Mouse (Mus musculus): ENCODE results near the gene Diaph3. TPM values are rescaled to one million over a fixed set of nuclear protein-coding genes. Genes with fewer than 3 reads are reported as not detected.

Diaph3 gene
- polyA plus RNA-seq, 1 experiment from 2014 or later, result 19.8 TPM

DNA sequence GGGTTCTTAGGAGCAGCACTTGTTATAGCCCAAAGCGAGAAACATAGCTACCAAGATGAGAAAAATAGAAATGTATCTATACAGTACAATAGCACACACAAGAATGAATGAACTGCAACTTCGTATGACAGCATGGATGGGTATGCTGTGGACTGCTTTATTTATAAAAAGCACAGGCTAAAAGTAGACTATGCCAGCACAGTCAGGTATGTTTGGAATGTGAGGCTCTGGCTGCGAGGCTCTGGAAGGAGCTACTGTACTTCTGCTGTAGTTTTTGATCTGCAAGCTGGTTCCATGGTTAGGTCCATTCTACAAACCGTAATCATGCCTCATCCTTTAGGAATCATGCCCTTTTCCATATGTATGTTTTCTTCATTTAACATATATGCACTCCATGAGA, 383.9 kb downstream of the Diaph3 start:
- H3K27ac ChIP-seq, result no peak overlapping the region
- 82% methylated on average over 4 of the region's 4 CpGs for WGBS (ENCODE audit: insufficient replicate concordance)
- ATAC-seq, result no peak

DNA sequence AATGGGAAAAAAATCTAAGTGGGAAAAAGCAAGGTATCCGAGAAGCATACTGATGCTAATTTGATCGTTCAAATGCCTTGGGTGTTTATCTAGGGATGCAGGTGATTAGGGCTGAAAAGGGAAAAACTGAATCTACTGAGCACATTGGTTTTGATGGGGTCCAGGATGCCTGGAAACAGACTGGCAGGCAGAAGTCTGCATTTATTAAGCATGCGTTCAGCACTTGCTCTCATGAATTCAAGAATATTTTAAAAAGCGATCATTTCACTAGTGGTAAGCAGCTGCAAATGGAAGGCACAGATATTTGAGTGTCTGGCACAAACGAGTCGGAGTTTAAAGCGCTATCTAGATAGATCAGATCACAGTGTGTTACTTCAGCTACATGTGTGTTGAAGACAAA, 390.7 kb downstream of the Diaph3 start:
- no peaks in the 10 kb centered on the region for H3K9me3 ChIP-seq (replicated peaks)
- 0 out of 2 replicates have a peak, but pooled peaks cover 10% of the 10 kb centered on the region for H3K36me3 ChIP-seq
- H3K4me3 ChIP-seq, result no peak overlapping the region
- ATAC-seq, result no peak
- H3K27ac ChIP-seq, result no peak overlapping the region
- no peak overlapping the region for H3K9ac ChIP-seq
- no peaks in the 10 kb centered on the region for H3K4me1 ChIP-seq
- H3K27me3 ChIP-seq (replicated peaks), result no peaks in the 10 kb centered on the region
- 82% methylated on average over 7 of the region's 7 CpGs for WGBS (ENCODE audit: insufficient replicate concordance)
- H3K4me2 ChIP-seq, result no peak overlapping the region

More for the DNA sequence above, 383.9 kb downstream of the Diaph3 start:
- Histone ChIP-seq H3K9ac (no peak overlapping the region), H3K9me3 (replicated peaks) (no peaks in the 10 kb centered on the region), H3K27me3 (replicated peaks) (no peaks in the 10 kb centered on the region), H3K36me3 (no peaks in the 10 kb centered on the region), H3K4me2 (no peak overlapping the region), H3K4me3 (no peak overlapping the region), H3K4me1 (no peaks in the 10 kb centered on the region)

DNA sequence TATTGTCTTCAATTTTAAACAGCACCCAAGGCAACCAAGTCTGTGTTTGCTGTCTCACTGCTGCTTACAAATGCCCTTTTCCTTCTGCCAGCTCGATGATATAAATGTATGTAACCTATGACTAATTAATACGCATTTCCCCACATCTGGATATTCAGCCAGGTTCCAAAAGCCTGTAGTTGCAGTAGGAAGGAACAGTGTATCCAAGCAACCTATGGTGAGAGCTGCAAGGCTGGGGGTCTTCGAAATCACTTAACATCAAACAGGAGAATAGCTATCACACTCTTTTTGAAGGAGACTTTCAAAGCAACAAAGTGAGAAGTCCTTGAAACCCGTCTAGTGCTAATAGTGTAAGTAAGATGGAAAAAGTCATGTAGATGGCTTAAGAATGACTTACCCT, 391.6 kb downstream of the Diaph3 start:
- Histone ChIP-seq H3K27me3 (replicated peaks) (no peaks in the 10 kb centered on the region), H3K27ac (no peak overlapping the region), H3K9me3 (replicated peaks) (no peaks in the 10 kb centered on the region), H3K9ac (no peak overlapping the region), H3K36me3 (0 out of 2 replicates have a peak, but pooled peaks cover 10% of the 10 kb centered on the region), H3K4me1 (no peaks in the 10 kb centered on the region), H3K4me2 (no peak overlapping the region), H3K4me3 (no peak overlapping the region)
- WGBS (ENCODE audit: insufficient replicate concordance), result 81% methylated on average over 4 of the region's 4 CpGs
- ATAC-seq, result no peak

DNA sequence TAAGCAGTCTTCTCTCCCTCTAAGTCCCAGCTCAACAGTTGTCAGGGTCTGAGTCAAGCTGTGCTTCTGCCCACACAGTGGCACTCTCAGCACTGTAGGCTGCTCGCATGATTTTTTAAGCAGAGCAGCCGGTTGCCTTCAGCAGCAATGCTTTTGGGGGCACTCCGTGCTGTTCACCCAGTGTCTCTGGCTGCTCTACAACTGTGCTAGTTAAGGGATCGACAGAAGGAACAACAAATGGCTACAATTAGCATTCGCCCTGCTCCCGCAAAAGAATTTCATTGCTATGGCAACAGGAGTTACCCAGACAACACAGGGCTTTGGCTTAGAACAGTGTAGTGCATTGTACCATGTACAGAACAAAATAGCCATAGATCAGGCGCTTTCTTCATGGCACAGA, 392.2 kb downstream of the Diaph3 start:
- 0 out of 2 replicates have a peak, but pooled peaks cover 10% of the 10 kb centered on the region for H3K36me3 ChIP-seq
- no peak overlapping the region for H3K9ac ChIP-seq
- H3K4me2 ChIP-seq, result no peak overlapping the region
- H3K4me1 ChIP-seq, result peaks cover 3% of the 10 kb centered on the region; the same call in 1 of the 2 replicates
- no peaks in the 10 kb centered on the region for H3K9me3 ChIP-seq (replicated peaks)
- ATAC-seq, result no peak
- no peaks in the 10 kb centered on the region for H3K27me3 ChIP-seq (replicated peaks)
- no peak overlapping the region for H3K27ac ChIP-seq
- H3K4me3 ChIP-seq, result no peak overlapping the region
- 74% methylated on average over 7 of the region's 7 CpGs for WGBS (ENCODE audit: insufficient replicate concordance)

DNA sequence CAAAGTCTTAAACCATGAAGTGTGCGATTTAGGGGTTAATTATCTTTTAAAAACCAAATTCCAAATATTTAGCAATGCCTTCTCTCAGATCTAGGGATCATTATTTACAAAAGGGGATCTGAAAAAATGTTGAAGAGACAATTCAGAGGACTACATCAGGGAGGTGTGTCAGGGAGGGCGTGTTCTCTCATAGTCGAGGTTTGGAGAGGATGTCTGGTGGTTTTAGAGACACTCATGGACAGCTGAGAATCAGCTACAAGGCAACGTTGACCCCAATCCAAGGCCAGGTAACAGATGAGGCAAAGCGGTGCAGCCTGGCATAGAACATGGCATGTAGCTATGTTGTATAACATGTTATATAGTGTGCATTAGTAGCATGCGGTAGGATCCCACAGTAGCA, 396.5 kb downstream of the Diaph3 start:
- Histone ChIP-seq H3K4me2 (no peak overlapping the region), H3K27me3 (replicated peaks) (no peaks in the 10 kb centered on the region), H3K36me3 (0 out of 2 replicates have a peak, but pooled peaks cover 10% of the 10 kb centered on the region), H3K9ac (no peak overlapping the region), H3K4me1 (peaks cover 26% of the 10 kb centered on the region), H3K4me3 (no peak overlapping the region), H3K27ac (no peak overlapping the region), H3K9me3 (replicated peaks) (no peaks in the 10 kb centered on the region)
- WGBS (ENCODE audit: insufficient replicate concordance), result 74% methylated on average over 6 of the region's 6 CpGs
- ATAC-seq, result no peak

DNA sequence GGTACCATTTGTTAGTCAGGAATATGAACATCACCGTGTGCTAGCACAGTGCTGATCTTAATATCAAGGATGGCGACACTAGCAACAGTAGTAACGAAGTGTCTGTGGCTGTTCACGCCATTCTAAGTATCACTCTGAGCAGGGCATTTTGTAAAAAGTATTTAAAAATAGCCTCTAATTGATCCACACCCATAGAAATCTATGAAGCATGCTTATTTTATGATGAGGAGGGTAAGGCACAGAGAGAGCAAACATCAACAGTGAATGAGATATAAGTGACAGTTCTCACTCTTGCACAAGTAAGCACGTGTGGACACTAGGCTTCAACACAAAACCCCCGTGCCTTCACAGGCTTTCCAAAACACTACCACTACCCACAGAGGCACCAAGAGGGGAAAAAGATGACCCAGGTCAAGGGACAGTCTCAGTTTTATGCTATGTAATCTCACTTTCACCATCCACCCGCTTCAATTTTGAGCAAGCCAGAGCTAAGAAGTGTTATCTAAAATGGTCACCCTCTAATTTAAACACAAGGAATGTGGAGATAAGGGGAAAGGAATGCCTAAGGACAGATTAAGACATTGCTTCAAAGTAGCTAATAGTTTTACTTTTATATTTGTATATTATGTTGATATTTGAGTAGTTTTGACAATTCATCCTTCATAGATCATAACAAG, 399.0 kb downstream of the Diaph3 start:
- peak; percentile 95 for ATAC-seq
- Histone ChIP-seq H3K36me3 (0 out of 2 replicates have a peak, but pooled peaks cover 5% of the 10 kb centered on the region), H3K4me2 (peak overlapping the region; percentile 41), H3K27me3 (replicated peaks) (no peaks in the 10 kb centered on the region), H3K27ac (peak overlapping the region; percentile 81), H3K9me3 (replicated peaks) (no peaks in the 10 kb centered on the region), H3K4me3 (no peak overlapping the region), H3K9ac (peak overlapping the region; percentile 14; the same call in 1 of the 2 replicates), H3K4me1 (peaks cover 26% of the 10 kb centered on the region)
- 59% methylated on average over 7 of the region's 7 CpGs for WGBS (ENCODE audit: insufficient replicate concordance)

DNA sequence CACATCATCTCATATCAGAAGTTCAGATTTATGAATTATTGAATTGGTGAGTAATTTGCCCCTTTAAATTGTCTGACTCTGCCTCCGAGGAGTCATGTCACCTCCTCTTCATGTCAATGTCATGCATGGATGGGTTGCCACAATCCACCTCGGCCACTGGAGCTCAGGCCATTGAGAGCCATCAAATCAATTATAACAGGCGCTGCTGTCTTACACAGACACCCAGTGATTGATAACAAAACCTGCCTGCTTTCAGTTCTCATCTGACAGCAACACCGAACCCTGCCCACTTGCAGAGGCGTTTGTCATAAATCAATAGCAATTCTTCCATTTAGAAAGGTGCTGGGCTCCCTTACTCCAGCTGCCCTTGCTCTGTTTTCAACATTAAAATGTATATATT, 402.1 kb downstream of the Diaph3 start:
- Histone ChIP-seq H3K27me3 (replicated peaks) (no peaks in the 10 kb centered on the region), H3K4me1 (peaks cover 24% of the 10 kb centered on the region), H3K27ac (no peak overlapping the region), H3K36me3 (no peaks in the 10 kb centered on the region), H3K9me3 (replicated peaks) (no peaks in the 10 kb centered on the region), H3K4me2 (no peak overlapping the region), H3K9ac (no peak overlapping the region), H3K4me3 (no peak overlapping the region)
- 68% methylated on average over 5 of the region's 5 CpGs for WGBS (ENCODE audit: insufficient replicate concordance)
- ATAC-seq, result no peak

DNA sequence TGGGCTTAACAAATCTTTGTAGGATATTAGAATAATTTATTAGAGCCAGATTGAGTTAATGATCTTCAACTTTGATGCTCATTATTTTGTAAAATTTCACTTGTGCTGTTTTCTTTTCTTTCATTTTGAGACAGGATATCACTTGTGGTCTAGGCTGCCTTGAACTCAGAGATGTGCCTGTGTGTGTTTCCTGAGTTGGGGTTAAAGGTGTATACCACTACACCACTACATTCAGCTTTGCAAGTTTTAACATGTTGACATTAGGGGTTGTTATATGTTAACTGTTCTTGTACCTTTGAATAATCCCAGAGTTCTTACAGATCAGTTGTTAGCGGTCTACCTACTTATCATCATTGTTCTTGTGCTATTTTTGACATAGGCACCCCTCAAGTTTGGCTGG, 404.4 kb downstream of the Diaph3 start:
- ATAC-seq, result no peak
- H3K27me3 ChIP-seq (replicated peaks), result no peaks in the 10 kb centered on the region
- H3K9me3 ChIP-seq (replicated peaks), result no peaks in the 10 kb centered on the region
- H3K36me3 ChIP-seq, result no peaks in the 10 kb centered on the region
- no peak overlapping the region for H3K9ac ChIP-seq
- 90% methylated on average over 1 of the region's 1 CpGs for WGBS (ENCODE audit: insufficient replicate concordance)
- peaks cover 6% of the 10 kb centered on the region for H3K4me1 ChIP-seq
- H3K4me3 ChIP-seq, result no peak overlapping the region
- no peak overlapping the region for H3K4me2 ChIP-seq
- no peak overlapping the region for H3K27ac ChIP-seq

DNA sequence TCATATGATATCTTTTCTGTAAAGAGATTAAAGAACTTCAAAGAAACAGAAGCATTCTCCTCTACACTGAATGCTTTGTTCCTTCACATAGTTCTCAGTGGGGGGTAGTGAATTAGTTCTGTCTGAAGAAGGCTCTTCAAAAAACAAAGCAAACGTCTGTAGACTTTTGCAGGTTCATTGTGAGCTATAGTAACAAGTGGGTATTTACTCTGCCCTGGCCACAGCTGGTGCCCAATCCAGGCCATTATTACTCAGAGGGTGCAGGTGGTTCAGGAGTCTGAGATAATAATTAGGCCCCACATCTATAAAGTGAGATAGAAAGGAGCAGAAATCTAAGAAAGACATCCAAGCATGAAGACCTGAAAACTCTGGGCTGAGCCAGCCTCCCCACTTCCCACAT, 409.7 kb downstream of the Diaph3 start:
- H3K4me1 ChIP-seq, result 0 out of 2 replicates have a peak, but pooled peaks cover 4% of the 10 kb centered on the region
- H3K27me3 ChIP-seq (replicated peaks), result no peaks in the 10 kb centered on the region
- 34% methylated on average over 1 of the region's 1 CpGs for WGBS (ENCODE audit: insufficient replicate concordance)

DNA sequence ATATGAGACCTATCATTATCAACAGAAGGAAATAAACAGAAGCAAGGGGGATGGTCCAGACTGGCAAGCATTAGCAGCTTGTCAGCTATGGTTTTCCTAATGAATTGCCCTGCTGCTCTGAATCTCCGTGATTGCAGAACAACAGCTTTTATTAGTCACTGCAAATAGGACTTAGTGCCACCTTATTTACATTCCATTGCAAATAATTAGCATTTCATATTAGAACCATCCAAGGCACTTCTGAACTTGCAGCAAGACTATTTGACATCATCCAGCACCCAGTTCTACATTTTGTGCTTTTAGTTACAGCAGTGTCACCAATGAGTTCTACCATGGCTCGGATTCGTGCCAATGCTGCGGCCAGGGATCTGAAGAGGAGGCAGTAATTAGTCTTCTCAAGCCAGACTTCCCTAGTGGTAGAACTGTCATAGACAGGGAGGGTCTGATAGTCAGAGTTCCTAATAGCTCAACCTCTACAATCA, 411.4 kb downstream of the Diaph3 start:
- H3K9ac ChIP-seq, result no peak overlapping the region
- no peak for ATAC-seq
- 0 out of 2 replicates have a peak, but pooled peaks cover 4% of the 10 kb centered on the region for H3K4me1 ChIP-seq
- no peak overlapping the region for H3K4me2 ChIP-seq
- 78% methylated on average over 4 of the region's 4 CpGs for WGBS (ENCODE audit: insufficient replicate concordance)
- no peaks in the 10 kb centered on the region for H3K27me3 ChIP-seq (replicated peaks)
- no peak overlapping the region for H3K4me3 ChIP-seq
- no peaks in the 10 kb centered on the region for H3K9me3 ChIP-seq (replicated peaks)
- no peak overlapping the region for H3K27ac ChIP-seq
- H3K36me3 ChIP-seq, result no peaks in the 10 kb centered on the region

More for the DNA sequence above, 409.7 kb downstream of the Diaph3 start:
- no peaks in the 10 kb centered on the region for H3K9me3 ChIP-seq (replicated peaks)
- no peak overlapping the region for H3K4me3 ChIP-seq
- no peak for ATAC-seq
- no peak overlapping the region for H3K27ac ChIP-seq
- H3K9ac ChIP-seq, result no peak overlapping the region
- H3K36me3 ChIP-seq, result no peaks in the 10 kb centered on the region
- H3K4me2 ChIP-seq, result no peak overlapping the region

DNA sequence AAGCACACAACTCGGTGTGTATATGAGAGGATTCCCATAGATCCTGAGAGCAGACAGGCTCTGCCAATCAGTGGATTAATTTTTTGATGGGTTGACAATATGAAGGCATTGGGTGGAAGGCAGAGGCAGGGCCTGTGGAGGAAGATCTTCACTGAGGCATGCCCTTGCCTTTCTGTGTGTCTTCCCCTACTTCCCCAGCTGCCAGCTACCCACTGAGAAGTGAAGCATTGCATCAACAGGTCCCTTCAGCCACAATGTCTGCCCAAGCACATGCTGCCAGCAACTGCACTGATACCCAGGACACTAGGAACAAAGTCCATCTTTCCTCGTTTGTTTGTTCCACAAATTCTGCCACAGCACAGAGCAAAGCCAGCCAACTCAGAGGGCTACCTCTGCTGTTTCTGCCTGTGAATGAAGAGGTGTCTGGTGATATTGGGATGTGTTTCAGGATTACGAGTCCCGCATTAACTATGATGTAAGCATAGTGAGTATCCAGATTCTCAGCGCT, 413.4 kb downstream of the Diaph3 start:
- no peak for ATAC-seq
- H3K4me2 ChIP-seq, result no peak overlapping the region
- H3K9ac ChIP-seq, result no peak overlapping the region
- H3K4me1 ChIP-seq, result peaks cover 18% of the 10 kb centered on the region
- no peak overlapping the region for H3K4me3 ChIP-seq
- no peaks in the 10 kb centered on the region for H3K9me3 ChIP-seq (replicated peaks)
- H3K27ac ChIP-seq, result no peak overlapping the region
- H3K36me3 ChIP-seq, result no peaks in the 10 kb centered on the region
- no peaks in the 10 kb centered on the region for H3K27me3 ChIP-seq (replicated peaks)
- 82% methylated on average over 5 of the region's 5 CpGs for WGBS (ENCODE audit: insufficient replicate concordance)

DNA sequence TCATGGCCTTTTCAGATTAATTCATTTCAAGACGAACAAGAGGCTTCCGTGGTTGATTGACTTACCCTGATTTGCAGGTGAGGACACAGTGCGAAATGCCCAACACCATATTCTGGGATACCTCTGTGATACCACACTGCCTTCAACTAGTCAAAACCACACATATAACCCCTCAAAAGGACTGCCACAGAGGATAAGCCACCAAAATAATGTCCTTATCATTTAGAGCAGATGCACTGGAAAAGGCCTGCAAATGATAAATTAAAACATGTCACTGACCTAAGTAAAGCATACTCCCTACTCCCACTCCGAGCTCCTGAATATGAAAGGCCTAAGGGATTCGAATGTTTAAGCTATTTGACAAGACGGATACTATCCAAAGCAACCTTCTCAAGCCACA, 419.3 kb downstream of the Diaph3 start:
- no peak overlapping the region for H3K4me3 ChIP-seq
- H3K27me3 ChIP-seq (replicated peaks), result no peaks in the 10 kb centered on the region
- H3K36me3 ChIP-seq, result no peaks in the 10 kb centered on the region
- H3K9ac ChIP-seq, result no peak overlapping the region
- peaks cover 31% of the 10 kb centered on the region for H3K4me1 ChIP-seq
- ATAC-seq, result peak; percentile 94
- H3K27ac ChIP-seq, result peak overlapping the region; percentile 55
- H3K9me3 ChIP-seq (replicated peaks), result no peaks in the 10 kb centered on the region
- 70% methylated on average over 6 of the region's 6 CpGs for WGBS (ENCODE audit: insufficient replicate concordance)
- H3K4me2 ChIP-seq, result peak overlapping the region; percentile 18
